Mouse (Mus musculus) skeletal muscle tissue, adult 2 months (tissue): ENCODE data around the gene Atxn10.

ENCODE experiments used
- DNase-seq: peaks from one replicate; pipeline ENCODE4 v3.0.0-alpha.2; 2012; ENCODE audit warnings: low read depth, low spot score

Atxn10 gene

DNA sequence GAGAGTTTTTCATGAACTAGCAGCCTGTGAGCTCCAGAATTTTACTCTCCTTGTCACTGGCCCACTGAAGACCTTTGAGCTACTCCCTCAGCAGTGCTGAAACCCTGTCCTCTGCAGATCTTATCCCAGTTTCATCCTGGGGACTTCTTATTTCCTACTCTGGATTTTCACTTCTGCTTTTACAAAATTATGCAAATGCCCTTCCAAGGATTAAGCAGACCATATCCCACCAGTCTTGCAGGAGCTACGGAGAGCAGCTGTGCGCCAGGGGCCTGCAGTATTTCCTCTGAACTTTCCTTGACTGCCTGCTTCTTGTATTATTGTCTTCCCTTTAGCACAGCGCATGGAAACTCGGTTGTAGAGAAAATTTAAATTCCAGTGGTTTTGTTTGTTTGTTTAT lies 68.7 kb downstream of the Atxn10 start:
- DNase-seq: peak; percentile 4

DNA sequence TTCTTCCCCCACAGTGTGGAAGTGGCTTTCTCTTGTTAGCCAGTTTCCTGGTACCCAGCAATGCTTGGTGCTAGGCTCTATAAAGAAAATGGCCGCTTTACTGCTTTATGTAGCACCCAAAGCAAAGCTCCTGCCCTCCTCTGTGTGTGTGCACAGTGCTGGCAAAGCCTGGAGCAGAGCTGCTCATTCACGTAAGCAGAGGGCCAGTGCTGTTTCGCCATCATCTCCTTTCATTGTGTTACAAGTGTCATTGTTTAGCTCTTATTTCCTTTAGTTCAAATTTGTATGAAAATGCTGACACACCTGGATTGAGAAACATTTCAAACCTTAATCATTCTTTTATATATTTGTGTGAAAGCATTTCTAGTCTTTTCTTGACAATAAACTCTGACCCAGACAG lies 69.5 kb downstream of the Atxn10 start:
- DNase-seq: no peak

DNA sequence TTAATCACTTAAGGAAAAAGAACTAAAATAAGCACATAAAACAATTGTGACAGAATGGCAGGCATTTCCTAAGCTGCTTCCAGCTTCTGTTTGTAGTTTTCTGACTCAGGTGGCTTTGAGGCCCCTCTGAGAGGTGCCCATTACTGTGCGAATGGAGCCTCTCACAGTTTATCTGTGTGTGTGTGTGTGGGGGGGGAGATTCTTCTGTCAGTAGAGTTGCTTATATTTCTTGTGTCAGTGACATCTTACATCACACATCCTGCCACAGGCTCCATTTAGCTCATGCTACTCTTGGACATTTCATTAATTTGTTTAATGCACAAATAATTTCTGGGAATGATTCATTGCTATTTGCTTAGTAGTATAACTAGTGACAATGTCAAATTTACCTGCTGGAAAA lies 70.8 kb downstream of the Atxn10 start:
- DNase-seq: no peak

DNA sequence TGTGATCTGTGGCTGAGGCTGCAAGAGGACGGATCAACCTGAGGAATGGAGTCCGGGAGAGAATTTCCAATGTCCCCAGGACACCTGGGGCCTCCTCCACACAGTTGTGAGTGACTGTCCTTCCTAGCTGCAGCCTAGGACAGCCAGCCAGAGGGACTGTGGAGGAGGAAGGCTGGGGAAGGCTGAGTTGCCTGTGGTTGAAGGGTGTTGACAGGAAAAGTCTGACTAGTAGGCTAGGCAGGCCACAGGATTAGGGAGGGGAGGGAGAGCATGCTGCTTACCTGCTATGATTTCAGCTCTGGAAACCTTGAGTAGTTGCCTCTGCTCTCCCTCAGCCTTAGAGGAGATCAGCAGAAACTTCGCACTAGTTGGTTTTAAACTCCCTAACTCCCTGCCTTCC lies 71.3 kb downstream of the Atxn10 start:
- DNase-seq: no peak

DNA sequence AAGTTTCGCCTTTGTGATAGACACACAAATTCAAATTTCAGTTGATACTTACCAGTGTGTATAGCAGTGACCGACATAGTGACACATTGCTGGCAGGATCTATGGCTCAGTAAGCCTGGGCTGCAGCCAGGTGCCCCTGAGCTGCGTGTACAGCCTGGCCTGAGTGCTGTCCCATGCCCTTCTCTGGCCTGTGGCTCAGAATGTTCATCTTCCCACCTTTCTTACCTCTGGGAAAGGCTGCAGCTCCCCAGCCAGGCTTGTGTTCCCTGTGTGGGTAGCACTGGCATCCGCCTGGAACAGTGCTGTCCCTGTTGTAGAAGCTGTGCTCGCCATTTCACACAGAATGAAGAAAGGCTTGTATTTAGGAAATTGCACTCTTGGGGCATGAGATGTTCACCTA lies 72.7 kb downstream of the Atxn10 start:
- DNase-seq: no peak

DNA sequence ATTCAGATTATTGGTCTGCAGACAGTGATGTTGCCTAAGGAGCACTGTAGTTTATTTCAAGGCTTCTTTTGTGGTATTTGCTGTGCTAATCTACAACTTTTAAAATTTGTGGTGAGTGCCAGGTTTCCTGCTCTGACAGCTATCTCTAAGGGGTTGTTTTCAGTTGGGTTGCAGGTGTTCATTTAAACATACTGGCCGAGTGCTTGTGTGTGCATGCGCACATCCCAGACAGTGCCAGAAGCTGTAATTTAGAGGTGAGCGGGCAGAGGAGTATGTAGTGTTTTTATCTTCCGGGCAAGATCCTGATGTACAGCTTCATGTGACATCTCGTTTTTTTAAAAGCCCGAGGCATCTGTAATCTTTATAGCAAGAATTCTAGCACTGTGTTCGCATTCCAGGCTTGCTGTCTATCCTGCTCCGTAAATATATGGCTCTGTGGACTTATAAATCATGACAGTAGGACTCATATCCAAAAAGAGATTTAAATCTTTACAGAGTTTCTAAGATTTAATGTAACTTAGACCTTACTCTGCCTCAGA lies 73.3 kb downstream of the Atxn10 start:
- no peak for DNase-seq

DNA sequence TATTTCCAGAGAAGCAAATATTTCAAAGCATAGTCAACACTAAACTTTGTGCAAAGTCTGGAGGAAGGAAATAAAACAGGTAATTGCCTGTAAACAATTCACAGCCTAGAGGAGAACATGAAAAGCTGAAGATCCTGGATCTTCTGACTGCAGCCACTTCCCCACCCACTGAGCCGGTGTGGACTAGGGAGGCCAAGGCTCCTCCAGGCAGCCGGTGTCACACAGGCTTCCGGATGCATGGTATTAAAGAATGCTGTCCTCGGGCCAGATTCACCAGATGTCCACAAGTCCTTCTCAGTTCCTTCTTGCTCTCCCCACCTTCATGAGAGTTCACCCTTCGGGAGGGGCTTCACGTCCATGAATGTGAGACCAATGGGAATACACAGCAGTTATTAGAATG lies 73.8 kb downstream of the Atxn10 start:
- DNase-seq: no peak

DNA sequence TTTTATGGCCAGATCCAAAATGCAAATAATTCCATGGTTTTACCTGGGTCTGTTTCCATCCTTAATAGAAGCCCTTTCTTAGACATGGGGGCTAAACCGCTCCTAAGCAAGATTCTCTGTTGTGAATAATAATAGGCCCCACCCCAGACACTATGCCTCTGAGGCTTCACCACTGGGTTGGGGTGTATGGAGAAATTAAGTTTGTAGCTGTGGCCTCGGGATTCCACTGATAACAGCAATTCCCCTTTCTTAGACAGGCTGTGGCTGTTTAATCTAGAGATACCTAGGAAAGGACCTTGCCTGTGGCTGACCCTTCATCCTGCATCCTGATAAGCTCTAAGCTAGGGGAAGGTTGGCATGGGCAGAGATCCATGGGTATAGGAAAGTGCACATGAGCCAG lies 78.6 kb downstream of the Atxn10 start:
- DNase-seq: no peak

DNA sequence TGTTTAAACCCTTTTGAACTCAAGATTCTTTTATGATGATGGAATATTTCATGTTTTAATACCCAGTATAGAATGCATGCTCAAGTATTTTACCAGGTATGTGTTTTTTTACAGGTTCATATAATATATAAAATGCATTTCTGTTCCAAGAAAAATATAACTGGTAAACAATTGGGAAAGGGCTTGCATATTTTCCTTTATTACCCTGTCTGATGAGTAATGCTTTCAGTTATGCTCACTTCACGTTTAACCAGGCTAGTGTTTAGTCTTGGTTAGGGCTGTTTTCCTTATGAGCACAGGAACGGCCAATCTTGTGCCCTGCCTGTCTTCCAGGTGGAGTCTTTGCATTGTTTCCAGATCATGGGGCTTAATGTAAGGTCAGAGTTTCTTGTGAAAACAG lies 84.6 kb downstream of the Atxn10 start:
- no peak for DNase-seq

DNA sequence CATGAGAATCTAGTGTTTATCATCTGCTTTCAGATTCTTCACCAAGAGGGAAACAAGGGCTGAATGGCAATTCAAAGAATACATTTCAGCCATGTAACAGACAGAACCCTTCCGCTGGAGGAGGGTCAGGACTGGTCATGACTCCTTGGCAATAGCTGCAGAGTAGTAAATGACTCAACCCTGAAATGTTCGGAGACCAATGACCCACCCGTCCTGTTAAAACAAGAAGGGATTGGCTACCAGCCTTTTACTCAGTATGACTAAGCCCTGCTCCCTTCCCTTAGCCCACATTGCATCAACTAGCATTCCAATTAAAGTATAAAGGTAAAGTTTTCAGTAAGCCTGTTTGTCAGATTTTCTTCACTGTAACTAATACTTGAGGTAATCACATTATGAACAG lies 88.2 kb downstream of the Atxn10 start:
- DNase-seq: peak; percentile 43

DNA sequence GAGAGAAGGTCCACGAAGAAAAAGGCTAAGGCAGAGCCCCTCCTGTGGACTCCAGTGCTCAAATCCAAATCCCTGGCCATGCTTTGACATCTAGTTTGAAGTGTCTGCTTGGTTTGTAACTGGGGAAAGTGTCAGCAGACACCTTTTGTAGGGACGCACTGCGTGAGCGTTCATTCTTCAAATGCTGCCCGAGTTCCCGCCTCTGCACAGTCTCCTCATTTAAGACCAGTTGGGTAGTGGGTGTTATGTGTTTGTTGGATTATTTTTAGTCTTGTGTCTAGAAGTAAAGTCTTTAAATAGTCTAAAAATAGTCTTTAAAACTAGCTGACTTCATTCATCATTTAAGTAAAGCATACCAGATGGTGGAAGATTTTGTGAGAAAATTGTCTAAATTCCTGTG lies 92.1 kb downstream of the Atxn10 start:
- DNase-seq: no peak

DNA sequence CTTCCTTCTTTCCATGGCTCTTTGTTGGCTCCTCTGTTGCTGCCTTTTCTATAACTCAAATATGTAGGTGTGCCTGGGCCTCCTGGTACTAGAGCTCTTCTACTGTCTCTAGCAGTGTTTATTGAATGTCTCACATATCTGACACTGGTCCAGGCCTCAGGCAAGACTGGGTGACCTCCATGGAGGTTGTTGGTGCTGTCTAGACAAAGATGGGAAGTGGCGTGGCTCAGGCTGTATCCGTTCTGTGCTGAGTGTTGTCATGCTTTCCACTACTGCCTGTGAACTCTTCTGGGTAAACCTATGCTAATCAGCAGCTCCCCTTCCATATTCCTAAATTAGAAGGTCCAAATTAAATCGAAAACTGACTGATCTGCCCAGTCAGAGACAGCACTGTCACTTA lies 106.5 kb downstream of the Atxn10 start:
- no peak for DNase-seq

DNA sequence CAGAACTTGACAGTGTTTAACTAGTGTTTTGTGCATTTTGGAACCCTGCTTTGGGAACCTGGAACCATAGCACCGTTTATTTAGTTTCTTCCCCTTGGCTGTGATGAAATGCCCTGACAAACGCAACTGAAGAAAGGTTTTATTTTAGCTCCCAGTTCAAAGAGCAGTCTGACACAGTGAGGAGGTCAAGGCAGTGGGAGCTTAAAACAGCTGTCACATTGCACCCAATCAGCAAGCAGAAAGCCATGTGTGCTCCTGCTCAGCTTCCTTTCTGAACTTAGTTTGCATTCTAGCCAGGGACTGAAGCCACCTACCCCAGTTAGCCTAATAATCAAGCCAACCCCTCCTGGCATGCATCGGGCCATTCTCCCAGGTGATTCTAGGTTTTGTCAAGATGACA lies 110.6 kb downstream of the Atxn10 start:
- DNase-seq: no peak

DNA sequence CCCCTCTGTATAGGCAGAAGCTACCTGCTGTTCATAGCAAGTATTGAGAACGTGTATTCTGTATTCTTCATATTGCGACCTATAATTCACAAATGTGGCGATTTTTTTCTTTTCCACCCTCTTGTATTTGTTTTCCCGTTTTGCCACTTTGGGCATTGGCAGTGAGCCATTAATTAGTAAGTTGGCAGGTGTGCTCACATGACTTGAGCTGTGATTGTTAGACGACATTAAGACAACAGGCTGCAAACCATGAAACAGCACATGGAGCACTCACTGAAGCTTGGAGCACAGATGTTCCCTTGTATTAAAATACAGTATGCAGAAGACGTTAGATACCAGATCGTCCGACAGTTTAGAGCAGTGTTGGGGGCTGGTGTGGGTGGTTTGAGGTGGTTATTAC lies 120.8 kb downstream of the Atxn10 start:
- DNase-seq: no peak

DNA sequence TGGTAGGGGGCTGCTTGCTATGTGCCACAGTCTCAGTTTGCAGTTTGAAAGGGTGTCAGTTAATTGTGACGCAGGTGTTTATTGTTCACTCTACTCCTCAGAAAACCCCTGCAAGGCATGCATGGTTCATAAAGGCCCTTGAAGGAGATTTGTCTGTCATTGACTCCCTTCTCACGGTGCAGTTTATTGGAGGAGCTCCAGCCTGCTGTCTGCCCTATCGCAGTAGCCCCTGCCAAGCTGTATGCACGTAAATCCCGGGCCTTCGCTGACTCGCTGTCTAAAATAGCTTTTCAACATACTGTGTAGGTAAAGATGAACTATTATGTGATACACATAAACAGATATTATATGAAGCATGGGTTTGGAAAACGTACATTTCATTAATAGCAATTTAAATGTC lies 121.8 kb downstream of the Atxn10 start:
- DNase-seq: no peak

DNA sequence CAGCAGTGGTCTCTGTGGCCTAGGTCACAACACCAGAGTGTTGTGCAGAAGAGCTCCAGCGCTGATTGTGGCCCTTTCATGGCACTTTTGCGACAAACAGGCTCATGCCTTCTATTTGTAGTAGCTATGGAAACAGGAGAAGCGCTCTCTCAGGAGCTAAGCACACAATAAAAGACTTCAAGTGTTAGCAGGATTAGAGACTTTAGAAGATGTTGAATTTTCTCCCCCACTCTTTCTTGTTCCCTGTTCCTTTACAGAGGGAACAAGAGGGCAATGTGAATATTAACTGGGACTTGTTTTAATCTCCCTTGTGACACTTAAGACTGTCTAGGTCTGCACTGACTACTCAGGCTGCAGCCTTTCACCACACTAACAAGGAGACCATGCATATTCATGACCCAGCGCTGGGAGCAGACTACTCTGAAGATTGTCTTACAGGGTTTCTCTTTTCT lies 122.6 kb downstream of the Atxn10 start:
- no peak for DNase-seq

DNA sequence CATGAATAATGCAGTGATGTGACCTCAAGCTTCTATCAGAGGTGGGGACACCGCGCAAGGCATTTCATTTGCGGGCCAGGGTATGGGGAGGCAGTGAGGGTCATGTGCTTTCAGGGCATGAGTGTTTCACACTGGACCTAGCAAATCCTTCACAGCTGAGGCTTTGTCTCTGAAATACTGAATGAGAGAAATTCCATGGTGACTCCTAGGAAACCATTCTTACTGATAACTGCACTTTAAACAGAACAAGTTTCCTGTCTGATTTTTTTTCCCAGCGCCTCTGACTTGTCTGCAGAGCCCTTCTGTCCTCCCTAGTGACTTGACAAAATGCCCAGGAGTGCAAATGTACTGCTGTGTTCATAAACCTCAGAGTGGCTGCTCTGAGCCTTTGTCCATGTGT lies 125.5 kb downstream of the Atxn10 start:
- DNase-seq: no peak

DNA sequence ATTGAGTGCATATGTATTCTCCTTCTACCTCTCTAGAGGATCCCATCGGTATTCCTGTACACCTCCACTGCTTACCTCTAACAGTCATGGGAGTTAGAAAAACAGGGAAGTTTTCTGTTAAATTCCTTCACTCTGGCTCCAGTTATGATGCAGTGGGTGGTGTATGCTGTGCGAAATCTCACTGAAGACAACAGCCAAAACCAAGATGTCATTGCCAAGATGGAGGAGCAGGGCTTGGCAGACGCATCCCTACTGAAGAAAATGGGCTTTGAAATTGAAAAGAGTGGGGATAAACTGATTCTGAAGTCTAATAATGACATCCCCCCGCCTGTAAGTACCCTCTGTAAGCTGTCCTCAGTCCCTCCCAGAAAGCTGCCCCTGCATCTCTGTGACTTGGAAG lies 126.1 kb downstream of the Atxn10 start:
- DNase-seq: peak; percentile 16

DNA sequence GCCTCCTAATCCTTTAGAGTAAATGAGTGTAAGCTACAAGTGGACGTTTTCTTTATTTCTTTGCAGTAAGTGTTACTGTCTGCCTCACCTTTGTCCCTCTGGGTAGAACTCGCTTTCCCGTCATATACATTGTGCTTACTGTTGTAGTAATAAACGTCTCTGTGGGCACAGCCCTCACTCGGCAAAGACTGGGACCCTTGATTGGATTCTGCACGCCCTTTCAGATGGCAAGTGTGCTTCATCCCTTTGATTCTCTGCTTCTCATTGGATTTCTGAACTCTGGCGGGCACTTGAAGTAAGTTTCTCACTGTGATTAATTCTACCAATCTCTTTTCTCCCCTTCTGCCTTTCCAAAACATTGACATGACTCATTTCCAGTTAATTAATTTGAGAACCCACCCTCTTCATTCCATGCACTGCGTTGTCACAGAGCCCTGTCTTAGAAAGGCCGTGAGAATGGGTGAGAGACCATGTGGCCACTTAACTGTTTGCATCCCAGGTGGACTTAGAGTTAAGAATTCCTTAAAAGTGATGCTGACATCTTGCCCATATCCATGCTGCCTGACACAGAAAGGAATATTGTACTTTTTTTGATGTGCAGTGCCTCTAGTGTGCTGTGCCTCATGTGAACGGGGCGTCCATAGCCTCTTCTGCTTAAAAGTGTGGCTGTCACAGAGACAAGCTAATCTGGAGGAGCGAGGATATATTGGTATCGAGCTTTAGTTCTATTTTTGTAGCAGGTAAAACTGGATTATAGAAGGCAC lies 127.2 kb downstream of the Atxn10 start:
- no peak for DNase-seq

DNA sequence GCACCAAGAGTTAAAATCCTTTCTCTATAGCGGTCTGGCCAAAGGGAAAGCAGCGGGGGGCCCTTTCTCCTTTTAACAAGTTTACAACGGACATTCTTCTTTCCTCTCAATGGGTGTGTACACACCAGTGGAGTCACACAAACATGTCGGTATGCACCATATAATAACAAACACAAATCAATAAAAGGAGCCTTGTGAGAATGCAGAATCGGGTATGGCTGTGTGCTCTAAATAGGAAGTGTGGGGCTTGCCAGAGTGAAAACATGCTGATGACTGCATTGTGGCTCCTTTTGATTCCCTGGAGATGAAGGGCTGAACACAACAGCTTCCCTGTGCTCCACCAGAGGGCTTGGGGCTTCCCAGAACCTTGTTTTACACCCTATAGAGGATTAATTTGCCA lies 128.1 kb downstream of the Atxn10 start:
- no peak for DNase-seq

DNA sequence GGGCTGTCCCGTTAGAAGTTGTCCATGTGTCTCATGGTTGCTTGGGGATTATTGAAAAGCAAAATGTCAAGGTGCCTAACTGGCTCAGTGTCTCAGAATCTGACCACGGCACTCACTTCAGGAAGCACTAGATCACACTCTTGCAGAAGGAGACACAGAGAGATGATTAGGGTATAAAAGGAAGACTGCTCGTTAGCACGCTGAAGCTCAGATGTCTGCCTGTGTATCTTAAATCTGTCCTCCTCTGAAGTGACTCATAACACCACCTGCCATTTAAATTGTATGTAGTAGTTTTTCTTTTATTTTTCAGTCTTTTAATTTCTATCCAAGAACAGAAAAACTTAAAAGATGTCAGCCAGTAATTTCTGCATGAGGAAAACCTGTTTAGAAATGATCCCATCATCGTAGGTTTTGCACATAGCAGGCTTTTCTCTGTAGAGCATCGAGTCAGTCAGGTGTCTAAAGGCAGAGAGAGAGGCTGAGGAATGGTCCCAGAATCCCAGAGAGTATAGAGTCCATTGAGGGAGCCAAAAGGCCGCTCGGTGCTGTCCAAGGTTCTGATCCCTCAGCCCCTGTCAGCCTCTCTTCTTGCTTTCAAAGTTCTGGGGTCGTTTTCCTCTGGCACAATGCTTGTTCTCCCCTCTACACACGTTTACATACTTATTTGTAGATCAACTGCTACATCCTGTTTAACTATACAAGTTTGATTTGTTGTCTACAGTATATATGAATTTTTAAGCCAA lies 128.9 kb downstream of the Atxn10 start:
- no peak for DNase-seq

DNA sequence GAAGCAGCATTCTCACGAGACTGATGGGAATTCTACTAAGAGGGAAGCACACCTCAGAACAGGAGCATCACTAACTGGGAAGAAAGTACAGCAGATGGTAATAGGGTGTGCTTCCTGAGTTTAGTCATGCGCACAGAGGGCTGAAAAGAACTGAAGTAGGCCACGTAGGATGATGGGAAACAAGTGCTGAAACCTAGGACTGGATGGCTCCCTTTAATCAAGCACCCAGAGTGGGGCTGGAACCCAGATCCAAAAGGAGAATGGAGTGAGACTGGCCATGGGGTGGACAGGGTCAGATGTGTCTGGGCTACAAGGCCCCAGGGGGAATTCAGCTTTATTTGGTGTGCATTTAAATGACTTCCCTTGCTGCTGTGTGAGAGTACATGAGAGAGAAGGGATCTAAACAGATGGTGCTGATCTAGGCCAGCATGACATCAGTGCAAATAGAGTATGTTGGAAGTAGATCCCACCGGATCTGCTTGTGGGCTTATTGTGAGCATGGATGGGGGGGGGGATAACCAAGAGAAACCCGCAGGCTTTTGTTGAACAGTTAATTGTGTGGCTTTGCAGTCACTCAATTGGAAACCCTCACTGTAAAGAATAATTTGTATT lies 130.5 kb downstream of the Atxn10 start:
- DNase-seq: no peak

DNA sequence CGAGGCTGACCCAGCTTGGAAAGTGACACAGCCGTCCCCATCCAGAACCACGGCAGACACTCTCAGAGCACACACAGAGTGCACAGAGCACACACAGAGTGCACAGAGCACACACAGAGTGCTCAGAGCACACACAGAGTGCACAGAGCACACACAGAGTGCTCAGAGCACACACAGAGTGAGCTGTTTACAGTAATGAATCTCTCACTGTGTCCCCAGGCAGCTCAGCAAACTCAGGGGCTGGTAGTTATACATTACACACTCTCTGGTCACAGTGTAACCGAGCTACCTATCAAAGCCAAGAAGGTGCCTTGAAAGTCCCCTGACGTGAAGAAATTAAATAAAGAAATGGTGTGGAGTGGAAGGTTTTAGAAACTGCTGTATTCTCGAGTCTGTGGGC lies 133.4 kb downstream of the Atxn10 start:
- DNase-seq: no peak
